Mouse (Mus musculus): ENCODE results near the gene Smg7.

GRCm38 (mm10) chr1:152935476-152935875, 33.0 kb upstream of the Smg7 start:
- no peak for TF ChIP-seq GATA1 (IDR thresholded peaks at IDR 0.05; ENCODE audit: borderline replicate concordance, low read length)
- no peak for TF ChIP-seq FLI1 (IDR thresholded peaks at IDR 0.05; ENCODE audit: low read length)

Measured in megakaryocyte, embryonic 14.5 days (primary cell).